Mouse (Mus musculus) heart, embryonic 14.5 days (tissue): ENCODE results near the gene Gsk3a. TPM values are rescaled to one million over a fixed set of nuclear protein-coding genes. Genes with fewer than 3 reads are reported as not detected.
A peak's percentile ranks its signal among the peaks of the same experiment; 100 is the strongest.

ENCODE experiments used
- ATAC-seq: fragments of 200-750 bp; cut with Nextera tagmentation; 2 replicates; pipeline ENCODE4 v1.8.0; 2017; ENCODE audit warnings: low read depth, moderate TSS enrichment; ENCODE audit not compliant: insufficient number of reproducible peaks, insufficient read depth, low FRiP score
- H3K27ac ChIP-seq, 2 experiments: fragments of 200-500 bp in 1 of 2; fragments of 300-500 bp in 1 of 2; sonication (generic) in 1 of 2; replicated peaks in 1 of 2; 2 replicates each; pipeline ENCODE4 v1.5.1; 2012 to 2014; ENCODE audit warnings: low read depth in 2 of 2, low read length in 2 of 2, control low read depth in 1 of 2, mild to moderate bottlenecking in 1 of 2, mixed read lengths in 1 of 2; ENCODE audit not compliant: control insufficient read depth in 1 of 2, insufficient read depth in 1 of 2
- H3K27me3 ChIP-seq: fragments of 300-500 bp; sonication (generic); 2 replicates; pipeline ENCODE4 v1.6.1; 2014; ENCODE audit warnings: mild to moderate bottlenecking, low read length, control low read depth; ENCODE audit not compliant: control insufficient read depth, insufficient read depth
- H3K36me3 ChIP-seq: fragments of 300-500 bp; sonication (generic); 2 replicates; pipeline ENCODE4 v1.6.1; 2014; ENCODE audit warnings: mild to moderate bottlenecking, control low read depth, low read length, mixed read lengths; ENCODE audit not compliant: control insufficient read depth, insufficient read depth
- H3K4me1 ChIP-seq, 2 experiments: fragments of 200-500 bp in 1 of 2; fragments of 300-500 bp in 1 of 2; sonication (generic) in 1 of 2; 2 replicates each; pipeline ENCODE4 v1.6.1; 2012 to 2014; ENCODE audit warnings: low read length in 2 of 2, control low read depth in 1 of 2, mixed read lengths in 1 of 2; ENCODE audit not compliant: control insufficient read depth in 2 of 2, insufficient read depth in 2 of 2
- H3K4me2 ChIP-seq: fragments of 300-500 bp; sonication (generic); 2 replicates; pipeline ENCODE4 v1.6.1; 2014; ENCODE audit warnings: mild to moderate bottlenecking, low read length
- H3K4me3 ChIP-seq, 2 experiments: fragments of 200-500 bp in 1 of 2; fragments of 300-500 bp in 1 of 2; sonication (generic) in 1 of 2; 2 replicates each; pipeline ENCODE4 v1.5.1; 2012 to 2014; ENCODE audit warnings: low read length in 2 of 2, mild to moderate bottlenecking in 2 of 2, control low read depth in 1 of 2, low read depth in 1 of 2, moderate library complexity in 1 of 2; ENCODE audit not compliant: control insufficient read depth in 1 of 2, insufficient read depth in 1 of 2
- H3K9ac ChIP-seq: fragments of 300-500 bp; sonication (generic); 2 replicates; pipeline ENCODE4 v1.6.1; 2014; ENCODE audit warnings: mild to moderate bottlenecking, low read length
- H3K9me3 ChIP-seq: fragments of 300-500 bp; sonication (generic); 2 replicates; pipeline ENCODE4 v1.6.1; 2016; ENCODE audit warnings: low read length, control low read depth; ENCODE audit not compliant: control insufficient read depth
- WGBS: fragments of 180-500 bp; shearing (Covaris S2); extraction: QIAGEN DNeasy Blood & Tissue Kit; methylation state at CpG from one replicate; pipeline ENCODE4 v1.1.7; 2014; 5-methylcytosine and 5-hydroxymethylcytosine counted together
- polyA plus RNA-seq: library from polyadenylated mRNA; unstranded; fragments of >200 nt; fragmentation: Nextera tagmentation; extraction: Ambion mirVana; gene quantifications from 2 replicates; pipeline ENCODE4 v1.2.1, GENCODE M21; 2014

Gsk3a gene
- polyA plus RNA-seq, 1 experiment from 2014 or later = 12.2 TPM

DNA sequence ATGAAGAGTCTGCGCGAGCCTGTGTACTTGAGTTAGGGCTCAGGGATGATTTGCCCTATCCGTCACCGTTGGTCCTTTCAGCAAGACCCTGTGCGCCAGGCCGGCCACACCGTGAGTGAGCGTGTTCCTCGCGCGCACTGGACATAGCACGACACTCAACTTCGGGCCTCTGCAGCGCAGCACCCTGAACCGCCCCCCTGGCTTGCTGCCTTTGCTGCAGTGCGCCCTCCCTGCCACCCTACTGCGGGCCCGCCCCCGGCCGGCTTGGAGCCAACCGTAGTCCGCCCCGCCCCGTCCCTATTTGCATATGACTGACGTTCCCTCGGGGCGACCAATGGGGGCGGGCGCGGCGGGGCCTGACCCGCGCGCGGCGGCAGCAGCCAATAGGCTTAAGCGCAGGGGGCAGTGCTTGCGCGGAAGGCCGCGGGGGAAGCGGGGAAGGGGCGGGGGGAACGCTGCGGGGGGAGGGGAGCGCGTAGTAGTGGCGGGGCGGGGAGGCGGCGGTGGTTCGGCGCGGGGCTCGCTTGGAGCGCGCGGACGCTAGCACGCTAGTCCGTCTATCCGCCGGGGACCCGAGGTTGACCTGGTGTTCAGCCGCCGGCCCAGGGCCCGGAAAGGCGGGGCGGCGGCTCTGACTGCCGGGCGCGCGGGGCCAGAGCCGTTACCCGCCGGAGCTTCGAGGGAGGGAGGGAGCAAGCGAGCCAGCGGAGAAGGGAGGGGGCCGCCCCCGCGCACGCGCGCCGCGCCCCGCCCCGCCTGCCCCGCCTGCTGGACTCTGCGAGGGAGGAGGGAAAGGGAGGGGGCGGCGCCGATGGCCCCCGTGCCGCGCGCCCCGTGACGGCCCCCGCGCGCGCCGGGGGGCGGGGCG is 44.3 kb upstream of the Gsk3a start:
- peak overlapping the region; percentile 89 for H3K9ac ChIP-seq
- H3K9me3 ChIP-seq = no peaks in the 10 kb centered on the region
- H3K27me3 ChIP-seq = no peaks in the 10 kb centered on the region
- H3K4me3 ChIP-seq = peak overlapping the region; percentile 83 to 84
- peak overlapping the region; percentile 99 for H3K27ac ChIP-seq
- peaks cover 36 to 50% of the 10 kb centered on the region in 2 experiments for H3K4me1 ChIP-seq
- WGBS = under 1% methylated on average over 68 of the region's 108 CpGs
- H3K36me3 ChIP-seq = peaks cover 24% of the 10 kb centered on the region
- peak overlapping the region; percentile 90 for H3K4me2 ChIP-seq
- ATAC-seq = peak; percentile 77

DNA sequence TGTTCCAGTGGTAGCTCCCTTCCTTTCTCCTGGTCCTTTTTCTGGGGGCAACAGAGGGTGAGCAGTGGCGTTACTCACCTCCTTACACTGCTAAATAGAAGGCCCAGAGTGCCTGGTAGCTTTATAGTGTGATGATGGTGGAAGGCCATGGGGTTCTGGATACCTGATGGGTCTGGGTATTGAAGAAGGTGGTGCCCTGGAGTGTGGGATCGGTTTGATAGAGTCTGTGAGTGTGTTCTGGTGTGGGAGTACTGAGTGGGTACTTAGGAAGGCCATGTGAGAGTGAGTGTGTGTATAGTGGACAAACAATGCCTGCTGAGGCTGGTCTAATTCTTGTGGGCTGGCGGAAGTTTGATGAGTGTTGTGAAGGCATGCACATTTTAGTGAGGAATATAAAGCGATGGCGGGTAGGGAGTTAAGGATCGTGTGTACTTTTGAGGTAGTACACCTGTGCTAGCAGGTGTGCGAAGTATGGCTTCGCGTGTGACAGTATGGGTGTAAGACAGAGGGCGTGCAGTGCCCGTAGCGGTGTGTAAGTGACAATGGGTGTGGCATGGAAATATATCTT is 43.6 kb upstream of the Gsk3a start:
- Histone ChIP-seq H3K4me2 (peak overlapping the region; percentile 90), H3K27me3 (no peaks in the 10 kb centered on the region), H3K9ac (peak overlapping the region; percentile 80), H3K4me1 (peaks cover 36 to 54% of the 10 kb centered on the region in 2 experiments), H3K4me3 (peak overlapping the region; percentile 28 to 84), H3K36me3 (peaks cover 17% of the 10 kb centered on the region), H3K9me3 (no peaks in the 10 kb centered on the region), H3K27ac (peak overlapping the region; percentile 99)
- WGBS = 15% methylated on average over 12 of the region's 12 CpGs
- ATAC-seq = no peak

DNA sequence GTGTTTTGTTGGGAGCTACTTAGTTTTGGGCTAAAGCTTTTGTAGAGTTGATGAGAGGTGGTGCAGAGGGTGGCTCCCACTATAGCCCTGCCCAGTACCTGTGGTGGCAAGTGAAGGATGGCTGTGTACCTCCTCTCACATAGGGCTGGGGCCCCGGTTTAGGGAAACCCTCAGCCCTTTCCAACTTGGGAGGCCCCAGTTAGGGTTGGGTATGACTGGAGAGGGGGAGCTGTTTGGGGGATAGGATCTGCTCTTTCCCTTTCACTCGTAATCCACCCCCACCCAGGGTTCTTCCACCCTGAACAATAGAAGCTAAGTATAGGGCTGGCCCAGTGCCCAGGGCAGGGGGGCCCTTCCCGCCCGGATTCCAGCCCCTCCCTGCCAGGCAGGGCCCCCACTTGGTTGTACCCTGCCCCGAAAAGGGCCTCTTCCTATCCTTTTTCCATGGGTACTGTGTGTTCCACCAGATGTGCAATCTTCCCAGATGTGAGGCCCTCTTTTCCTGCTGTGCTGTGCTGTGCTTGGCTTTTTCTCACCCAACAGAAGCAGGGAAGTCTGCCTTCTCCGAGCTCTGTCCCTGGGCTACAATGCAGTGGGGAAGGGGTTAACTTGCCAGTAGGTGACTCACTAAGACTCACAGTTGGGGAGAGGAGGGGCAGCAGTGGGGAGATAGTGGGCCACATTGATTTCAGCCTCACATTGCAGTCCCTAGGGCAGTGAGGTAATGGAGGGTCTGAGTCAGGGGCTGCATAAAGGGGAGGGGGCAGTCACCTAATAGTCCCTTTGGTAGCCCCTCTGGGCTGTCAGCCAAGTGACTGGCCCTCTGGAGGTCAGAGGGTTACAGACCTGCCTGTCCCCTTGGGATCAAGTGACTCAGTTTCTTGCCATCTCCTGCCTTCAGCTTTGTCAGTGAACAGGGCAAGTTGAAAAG is 42.5 kb upstream of the Gsk3a start:
- Histone ChIP-seq H3K27me3 (no peaks in the 10 kb centered on the region), H3K4me3 (peak overlapping the region; percentile 72 to 84), H3K9me3 (no peaks in the 10 kb centered on the region), H3K9ac (peak overlapping the region; percentile 80), H3K4me2 (peak overlapping the region; percentile 90), H3K27ac (peak overlapping the region; percentile 99), H3K4me1 (peaks cover 45 to 65% of the 10 kb centered on the region in 2 experiments), H3K36me3 (peaks cover 6% of the 10 kb centered on the region)
- ATAC-seq = peak; percentile 17
- WGBS = 4% methylated on average over 6 of the region's 6 CpGs

DNA sequence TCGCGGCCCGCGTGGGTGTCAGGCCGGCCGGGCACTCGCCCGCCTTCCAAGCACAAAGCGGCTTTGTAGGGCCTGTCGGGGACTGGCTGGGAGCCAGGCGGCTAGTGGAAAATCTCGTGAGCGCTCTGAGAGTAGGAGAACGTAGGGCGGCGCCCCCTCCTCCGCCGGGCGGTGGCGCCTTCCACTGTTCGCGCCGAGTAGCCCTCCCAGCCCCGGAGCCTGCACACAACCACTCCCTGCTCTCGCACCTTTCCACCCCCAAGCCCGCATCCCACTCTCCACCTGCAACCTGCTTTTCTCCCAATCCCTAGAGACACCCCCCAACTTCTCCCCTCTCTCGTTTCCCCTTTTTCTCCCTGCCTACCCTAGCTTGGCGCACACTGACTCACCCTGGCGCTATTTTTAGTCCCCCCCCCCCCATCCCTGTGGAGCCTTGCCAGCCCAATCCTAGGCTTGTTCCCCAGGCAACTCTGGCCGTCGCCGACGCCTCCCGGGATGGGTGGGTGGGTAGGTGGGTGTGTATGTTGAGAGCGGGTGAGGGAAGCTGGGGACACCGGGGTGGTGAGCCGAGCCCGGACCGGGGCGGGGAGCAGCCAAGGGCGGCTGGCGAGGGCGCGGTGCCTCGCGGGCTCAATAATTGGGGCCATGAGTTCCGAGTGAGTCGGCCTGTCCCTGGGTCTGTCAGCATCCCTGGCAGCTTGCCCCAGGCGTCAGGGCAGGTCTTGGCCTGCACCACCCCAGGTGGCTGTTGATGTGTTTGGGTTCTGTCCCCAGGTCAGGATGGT is 41.6 kb upstream of the Gsk3a start:
- Histone ChIP-seq H3K9ac (peak overlapping the region; percentile 80), H3K27ac (peak overlapping the region; percentile 99), H3K4me3 (peak overlapping the region; percentile 72 to 84), H3K4me1 (peaks cover 46 to 66% of the 10 kb centered on the region in 2 experiments), H3K4me2 (peak overlapping the region; percentile 90), H3K36me3 (peaks cover 7% of the 10 kb centered on the region), H3K27me3 (no peaks in the 10 kb centered on the region), H3K9me3 (no peaks in the 10 kb centered on the region)
- WGBS = under 1% methylated on average over 47 of the region's 49 CpGs
- peak; percentile 33 for ATAC-seq

DNA sequence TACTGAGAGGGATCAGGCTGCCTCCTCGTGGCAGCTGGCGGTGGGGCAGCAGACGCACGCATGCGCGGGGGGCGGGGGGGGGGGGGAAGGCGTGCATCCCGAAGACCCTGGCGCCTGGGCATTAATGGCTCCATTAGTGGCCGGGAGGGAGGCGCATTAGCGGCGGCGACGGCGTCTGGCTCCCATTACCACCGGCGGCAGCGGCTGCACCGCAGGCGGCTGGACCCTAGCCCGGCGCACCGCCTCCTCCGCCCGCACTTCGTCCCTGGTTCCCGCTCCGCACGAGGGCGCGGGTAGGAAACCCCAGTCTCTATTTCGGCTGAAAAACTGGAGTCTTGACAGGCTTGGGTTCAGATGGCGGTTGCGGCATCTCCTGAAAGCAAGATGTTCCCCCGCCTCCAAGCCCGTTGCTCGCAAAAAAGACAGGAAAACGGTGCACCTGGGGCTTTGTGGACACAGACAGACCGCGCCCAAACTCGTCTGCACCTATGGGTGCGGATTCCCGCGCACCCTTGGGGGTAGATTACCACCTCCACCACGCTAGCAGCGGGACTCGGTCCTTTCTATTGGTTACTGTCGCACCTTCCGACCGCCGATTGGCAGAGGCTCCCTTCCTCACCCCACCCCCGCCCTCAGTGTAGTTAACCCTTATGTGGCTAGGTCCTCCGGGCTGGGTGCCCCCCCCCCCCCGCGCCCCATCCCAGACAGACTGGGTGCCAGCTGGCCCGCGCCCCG is 40.9 kb upstream of the Gsk3a start:
- peak; percentile 34 for ATAC-seq
- no peaks in the 10 kb centered on the region for H3K27me3 ChIP-seq
- 1% methylated on average over 51 of the region's 60 CpGs for WGBS
- H3K9ac ChIP-seq = peak overlapping the region; percentile 80
- H3K4me1 ChIP-seq = peaks cover 43 to 66% of the 10 kb centered on the region in 2 experiments
- peak overlapping the region; percentile 72 to 84 for H3K4me3 ChIP-seq
- no peaks in the 10 kb centered on the region for H3K9me3 ChIP-seq
- peak overlapping the region; percentile 99 for H3K27ac ChIP-seq
- peaks cover 15% of the 10 kb centered on the region for H3K36me3 ChIP-seq
- peak overlapping the region; percentile 90 for H3K4me2 ChIP-seq

DNA sequence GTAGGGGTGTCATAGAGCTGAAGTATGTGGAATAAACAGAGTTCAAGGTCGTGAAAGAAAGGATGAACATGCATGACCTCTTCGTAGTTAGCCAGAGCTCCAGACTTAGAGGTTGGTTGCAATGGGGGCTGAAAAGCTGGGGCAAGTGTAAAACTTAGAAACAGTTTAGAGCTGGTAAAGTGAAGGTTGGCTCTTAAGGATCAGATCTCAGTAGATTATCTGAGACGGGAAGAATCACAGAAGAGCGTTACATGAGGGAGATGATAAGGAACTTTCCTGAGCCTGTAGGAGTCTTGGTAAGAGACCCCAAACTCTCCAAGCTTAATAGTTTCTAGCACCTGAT is 40.3 kb upstream of the Gsk3a start:
- Histone ChIP-seq H3K9me3 (no peaks in the 10 kb centered on the region), H3K4me3 (peak overlapping the region; percentile 20 to 84; a peak in 3 of 4 replicates), H3K4me2 (peak overlapping the region; percentile 90), H3K9ac (peak overlapping the region; percentile 80), H3K27ac (peak overlapping the region; percentile 82 to 99), H3K36me3 (peaks cover 20% of the 10 kb centered on the region), H3K4me1 (peaks cover 43 to 62% of the 10 kb centered on the region in 2 experiments), H3K27me3 (no peaks in the 10 kb centered on the region)
- 8% methylated on average over 4 of the region's 4 CpGs for WGBS
- ATAC-seq = no peak
